Mouse (Mus musculus) adipocyte (in vitro differentiated cells): ENCODE results near the gene Prok1.

ENCODE experiments used
- DNase-seq: peaks from one replicate; pipeline ENCODE4 v3.0.0-alpha.2; 2016; ENCODE audit warnings: low spot score

Prok1 gene

DNA sequence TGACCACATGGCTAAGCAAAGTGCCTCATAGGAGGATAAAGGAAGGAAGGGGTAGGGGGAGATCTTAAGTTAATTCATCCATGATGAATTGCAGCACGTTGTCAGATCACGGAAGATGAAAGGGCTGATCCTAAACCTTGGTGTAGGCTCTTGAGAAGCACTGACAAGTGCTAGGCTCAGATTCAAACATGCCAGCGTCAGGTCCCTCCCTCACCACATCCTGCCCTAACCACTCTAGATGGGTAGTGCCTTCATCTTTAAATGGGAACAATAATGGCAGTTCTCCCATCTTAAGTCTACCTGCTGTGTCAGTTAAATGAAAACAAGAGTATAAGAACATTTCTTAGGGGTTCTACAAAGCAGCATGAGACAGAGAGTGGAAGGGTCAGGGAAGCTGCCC is 53.9 kb downstream of the Prok1 start:
- DNase-seq: no peak

DNA sequence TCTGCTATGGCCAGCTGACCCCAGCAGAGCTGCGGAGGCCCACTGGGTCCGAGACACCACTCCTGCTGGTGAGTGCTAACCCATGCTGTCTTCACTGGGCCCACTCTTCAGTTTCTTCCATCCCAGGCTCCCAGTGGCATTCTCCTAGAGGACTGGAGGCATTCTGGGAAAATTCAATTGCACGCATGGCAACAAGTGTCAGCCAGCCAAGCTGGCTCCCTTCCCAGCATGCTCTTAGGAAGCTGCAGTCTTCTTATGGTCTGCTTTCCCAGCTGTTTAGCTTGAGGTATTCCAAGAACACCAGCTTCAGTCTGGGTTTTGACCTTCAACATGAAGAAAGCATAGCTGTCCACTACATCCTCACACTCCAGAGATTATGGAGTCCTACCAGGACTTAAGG is 56.3 kb downstream of the Prok1 start:
- peak; percentile 33 for DNase-seq
